Mouse (Mus musculus) hindbrain, embryonic 13.5 days (tissue): Measurements from ENCODE around the gene Larp6. TPM values are rescaled to one million over a fixed set of nuclear protein-coding genes. Genes with fewer than 3 reads are reported as not detected.

Source experiments
- ATAC-seq: fragments of 200-750 bp; cut with Nextera tagmentation; 2 replicates; pipeline ENCODE4 v1.8.0; 2017; ENCODE audit warnings: moderate TSS enrichment; ENCODE audit not compliant: low FRiP score
- H3K27ac ChIP-seq: fragments of 300-500 bp; sonication (generic); 2 replicates; pipeline ENCODE4 v1.5.1; 2015; ENCODE audit warnings: inconsistent platforms, mild to moderate bottlenecking, moderate library complexity
- H3K27me3 ChIP-seq: fragments of 300-500 bp; sonication (generic); 2 replicates; pipeline ENCODE4 v1.6.1; 2015; ENCODE audit warnings: mild to moderate bottlenecking, inconsistent platforms
- H3K36me3 ChIP-seq: fragments of 300-500 bp; sonication (generic); 2 replicates; pipeline ENCODE4 v1.6.1; 2015; ENCODE audit warnings: mild to moderate bottlenecking, inconsistent platforms
- H3K4me1 ChIP-seq: fragments of 300-500 bp; sonication (generic); replicated peaks from 2 replicates; pipeline ENCODE4 v1.6.1; 2015; ENCODE audit warnings: inconsistent platforms
- H3K4me2 ChIP-seq: fragments of 300-500 bp; sonication (generic); 2 replicates; pipeline ENCODE4 v1.6.1; 2015; ENCODE audit warnings: inconsistent platforms, mild to moderate bottlenecking, moderate library complexity
- H3K4me3 ChIP-seq: fragments of 300-500 bp; sonication (generic); 2 replicates; pipeline ENCODE4 v1.5.1; 2015; ENCODE audit warnings: mild to moderate bottlenecking, inconsistent platforms
- H3K9ac ChIP-seq: fragments of 300-500 bp; sonication (generic); 2 replicates; pipeline ENCODE4 v1.6.1; 2015; ENCODE audit warnings: mild to moderate bottlenecking, inconsistent platforms
- H3K9me3 ChIP-seq: fragments of 300-500 bp; sonication (generic); 2 replicates; pipeline ENCODE4 v1.6.1; 2016; ENCODE audit warnings: inconsistent platforms
- WGBS: fragments of 180-500 bp; shearing (Covaris S2); methylation state at CpG from one replicate; pipeline ENCODE4 v1.1.7; 2015; 5-methylcytosine and 5-hydroxymethylcytosine counted together
- polyA plus RNA-seq: library from polyadenylated mRNA; unstranded; fragments of >200 nt; fragmentation: Nextera tagmentation; extraction: Ambion mirVana; gene quantifications from 2 replicates; pipeline ENCODE4 v1.2.1, GENCODE M21; 2015

Gene Larp6
- 10.3 and 11.2 TPM in 2 replicates for polyA plus RNA-seq

- H3K4me3 ChIP-seq, result peak within 1 kb of the TSS; percentile 63
- WGBS, result under 1% methylated on average over 54 of the region's 66 CpGs
- ATAC-seq, result peak; percentile 68
- no peaks in the 10 kb centered on the region for H3K36me3 ChIP-seq
- peaks cover 29% of the 10 kb centered on the region for H3K4me1 ChIP-seq
- peak within 1 kb of the TSS; percentile 85 for H3K4me2 ChIP-seq
- peaks cover 12% of the 10 kb centered on the region; the same call in 1 of the 2 replicates for H3K27me3 ChIP-seq
- H3K9me3 ChIP-seq, result no peaks in the 10 kb centered on the region
- H3K9ac ChIP-seq, result peak within 1 kb of the TSS; percentile 85
- peak within 1 kb of the TSS; percentile 20; the same call in 1 of the 2 replicates for H3K27ac ChIP-seq
These were observed at the start of gene Larp6 for GRCm38 (mm10) chr9:60712771-60713541. TSS of gene Larp6 (plus strand) at chr9:60712989.

DNA sequence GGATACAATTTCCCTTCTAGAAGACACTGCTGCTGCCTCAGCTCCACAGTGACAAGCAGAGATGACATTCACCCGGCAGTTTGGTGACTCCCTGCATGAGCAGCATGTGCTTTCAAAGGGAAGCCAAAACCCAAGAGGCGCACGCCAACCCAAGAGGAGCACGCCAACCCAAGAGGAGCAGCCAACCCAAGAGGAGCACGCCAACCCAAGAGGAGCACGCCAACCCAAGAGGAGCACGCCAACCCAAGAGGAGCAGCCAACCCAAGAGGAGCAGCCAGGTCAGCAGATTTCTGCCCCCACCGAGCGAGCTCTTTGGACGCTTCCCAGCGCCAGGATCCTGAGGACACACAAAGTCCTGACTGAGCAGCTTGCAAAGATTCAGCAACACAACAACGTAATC, 48.4 kb upstream of the Larp6 start:
- 99% methylated on average over 12 of the region's 12 CpGs for WGBS
- no peak overlapping the region for H3K9ac ChIP-seq
- H3K9me3 ChIP-seq, result no peaks in the 10 kb centered on the region
- H3K4me3 ChIP-seq, result no peak overlapping the region
- peaks cover 4% of the 10 kb centered on the region for H3K4me1 ChIP-seq
- H3K4me2 ChIP-seq, result no peak overlapping the region
- H3K27me3 ChIP-seq, result no peaks in the 10 kb centered on the region
- ATAC-seq, result no peak
- peaks cover 69% of the 10 kb centered on the region for H3K36me3 ChIP-seq
- no peak overlapping the region for H3K27ac ChIP-seq

DNA sequence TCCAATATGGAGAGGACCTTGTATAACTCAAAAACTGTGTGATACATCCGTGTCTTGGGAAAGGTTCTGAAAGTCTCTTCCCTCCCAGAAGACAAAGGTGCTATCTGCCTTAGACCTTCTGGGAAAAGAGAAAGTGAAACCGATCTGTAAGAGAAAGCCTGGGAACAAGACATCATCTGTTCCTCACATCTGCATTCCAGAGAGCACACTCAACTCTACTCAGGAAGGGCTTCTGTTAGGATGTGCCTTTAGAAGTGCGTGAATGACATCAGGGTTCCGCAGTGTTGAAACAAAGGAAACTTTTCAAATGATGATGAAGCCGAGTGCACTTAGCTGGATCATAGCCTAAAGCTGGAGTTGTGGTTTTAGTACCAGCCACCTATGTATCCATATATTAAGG, 47.9 kb upstream of the Larp6 start:
- Histone ChIP-seq H3K4me1 (peaks cover 4% of the 10 kb centered on the region), H3K4me2 (no peak overlapping the region), H3K9me3 (no peaks in the 10 kb centered on the region), H3K4me3 (no peak overlapping the region), H3K36me3 (peaks cover 74% of the 10 kb centered on the region), H3K27me3 (no peaks in the 10 kb centered on the region), H3K27ac (no peak overlapping the region), H3K9ac (no peak overlapping the region)
- WGBS, result 95% methylated on average over 5 of the region's 5 CpGs
- ATAC-seq, result no peak

- ATAC-seq, result no peak
These were observed 47.3 kb upstream of the Larp6 start for GRCm38 (mm10) chr9:60665535-60665934.

GRCm38 (mm10) chr9:60668886-60669285, 43.9 kb upstream of the Larp6 start:
- 76% methylated on average over 6 of the region's 6 CpGs for WGBS
- Histone ChIP-seq H3K27me3 (no peaks in the 10 kb centered on the region), H3K4me1 (no peaks in the 10 kb centered on the region), H3K9me3 (no peaks in the 10 kb centered on the region), H3K9ac (no peak overlapping the region), H3K4me3 (no peak overlapping the region), H3K27ac (no peak overlapping the region), H3K4me2 (no peak overlapping the region), H3K36me3 (peaks cover 86% of the 10 kb centered on the region)
- ATAC-seq, result no peak

More at GRCm38 (mm10) chr9:60665535-60665934, 47.3 kb upstream of the Larp6 start:
- WGBS, result 97% methylated on average over 3 of the region's 3 CpGs
- no peaks in the 10 kb centered on the region for H3K9me3 ChIP-seq
- no peak overlapping the region for H3K4me2 ChIP-seq
- no peak overlapping the region for H3K27ac ChIP-seq
- no peaks in the 10 kb centered on the region for H3K27me3 ChIP-seq
- H3K36me3 ChIP-seq, result peaks cover 79% of the 10 kb centered on the region
- H3K4me3 ChIP-seq, result no peak overlapping the region
- peaks cover 4% of the 10 kb centered on the region for H3K4me1 ChIP-seq
- H3K9ac ChIP-seq, result no peak overlapping the region

DNA sequence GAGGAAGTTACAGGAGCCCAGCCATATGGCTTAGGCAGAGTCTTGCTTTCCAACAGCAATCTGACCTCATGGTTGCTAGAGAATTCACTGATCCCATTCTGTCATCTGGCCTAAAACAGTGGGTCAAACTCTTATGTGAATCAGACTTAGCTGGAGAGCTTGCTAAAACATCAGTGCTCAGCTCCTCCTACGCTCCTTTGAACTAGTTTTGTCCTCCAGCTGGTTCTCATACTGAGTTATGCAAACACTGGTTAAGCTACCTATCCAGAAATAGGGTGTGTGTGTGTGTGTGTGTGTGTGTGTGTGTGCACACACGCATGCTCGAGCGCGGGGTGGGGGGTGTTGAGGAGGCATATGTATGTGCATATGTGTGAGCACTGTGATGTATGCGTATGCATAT, 40.2 kb upstream of the Larp6 start:
- Histone ChIP-seq H3K27me3 (no peaks in the 10 kb centered on the region), H3K4me3 (no peak overlapping the region), H3K4me2 (no peak overlapping the region), H3K36me3 (peaks cover 83% of the 10 kb centered on the region), H3K4me1 (no peaks in the 10 kb centered on the region; the same call in 1 of the 2 replicates), H3K9ac (no peak overlapping the region), H3K9me3 (no peaks in the 10 kb centered on the region), H3K27ac (no peak overlapping the region)
- ATAC-seq, result no peak
- 93% methylated on average over 6 of the region's 6 CpGs for WGBS

GRCm38 (mm10) chr9:60674780-60675179, 38.0 kb upstream of the Larp6 start:
- H3K36me3 ChIP-seq, result peaks cover 83% of the 10 kb centered on the region
- no peaks in the 10 kb centered on the region for H3K27me3 ChIP-seq
- ATAC-seq, result no peak
- no peak overlapping the region for H3K27ac ChIP-seq
- H3K9ac ChIP-seq, result no peak overlapping the region
- no peaks in the 10 kb centered on the region for H3K9me3 ChIP-seq
- H3K4me3 ChIP-seq, result no peak overlapping the region
- no peak overlapping the region for H3K4me2 ChIP-seq
- no peaks in the 10 kb centered on the region; the same call in 1 of the 2 replicates for H3K4me1 ChIP-seq

DNA sequence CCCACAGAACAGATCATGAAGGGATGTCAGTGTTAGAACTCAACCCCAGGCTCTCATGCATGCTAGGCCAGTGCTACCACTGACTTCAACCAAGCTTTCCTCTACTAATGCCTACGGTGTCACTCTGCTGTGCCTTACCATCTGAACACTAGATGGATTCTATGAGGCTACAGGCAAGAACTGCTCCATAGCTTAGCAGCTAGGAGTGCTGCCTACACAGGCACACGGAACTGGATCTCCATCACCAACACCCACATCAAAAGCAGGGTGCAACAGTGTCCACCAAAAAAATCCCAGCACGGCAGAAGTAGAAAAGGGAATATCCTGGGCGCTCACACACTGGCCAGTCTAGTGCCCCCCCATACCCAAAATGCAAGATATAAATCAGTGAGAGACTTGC, 36.4 kb upstream of the Larp6 start:
- no peak overlapping the region for H3K27ac ChIP-seq
- 95% methylated on average over 4 of the region's 4 CpGs for WGBS
- ATAC-seq, result no peak
- no peak overlapping the region for H3K4me3 ChIP-seq
- H3K4me1 ChIP-seq, result no peaks in the 10 kb centered on the region; the same call in 1 of the 2 replicates
- H3K4me2 ChIP-seq, result no peak overlapping the region
- H3K27me3 ChIP-seq, result no peaks in the 10 kb centered on the region
- peaks cover 81% of the 10 kb centered on the region for H3K36me3 ChIP-seq
- no peak overlapping the region for H3K9ac ChIP-seq
- H3K9me3 ChIP-seq, result no peaks in the 10 kb centered on the region

DNA sequence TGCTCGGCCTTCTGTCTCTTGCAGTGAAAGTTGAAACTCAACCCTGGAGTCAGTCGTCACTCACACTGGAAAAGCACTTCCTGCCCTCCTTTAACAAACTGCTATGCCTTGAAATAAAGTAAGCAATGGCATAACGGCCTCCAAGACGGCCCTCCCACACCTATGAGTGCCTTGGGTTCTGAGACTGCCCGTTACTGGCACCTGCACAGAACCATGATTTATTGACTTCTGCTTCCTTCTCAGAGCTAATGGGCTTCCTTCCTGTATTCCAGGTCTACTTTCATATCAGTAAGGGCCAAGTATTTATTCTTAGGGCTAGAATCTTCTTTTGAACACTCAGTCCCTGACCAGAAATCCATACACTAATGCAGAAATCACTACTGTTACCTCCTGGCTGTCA, 33.9 kb upstream of the Larp6 start:
- Histone ChIP-seq H3K27ac (no peak overlapping the region), H3K4me2 (no peak overlapping the region), H3K4me1 (peaks cover 4% of the 10 kb centered on the region; the same call in 1 of the 2 replicates), H3K4me3 (no peak overlapping the region), H3K27me3 (no peaks in the 10 kb centered on the region), H3K36me3 (peaks cover 86% of the 10 kb centered on the region), H3K9ac (no peak overlapping the region), H3K9me3 (no peaks in the 10 kb centered on the region)
- 86% methylated on average over 5 of the region's 5 CpGs for WGBS
- ATAC-seq, result no peak

GRCm38 (mm10) chr9:60681005-60681404, 31.8 kb upstream of the Larp6 start:
- Histone ChIP-seq H3K4me2 (no peak overlapping the region), H3K9ac (no peak overlapping the region), H3K9me3 (no peaks in the 10 kb centered on the region), H3K4me3 (no peak overlapping the region), H3K36me3 (peaks cover 83% of the 10 kb centered on the region), H3K27me3 (no peaks in the 10 kb centered on the region), H3K27ac (no peak overlapping the region), H3K4me1 (peaks cover 17% of the 10 kb centered on the region)
- 82% methylated on average over 3 of the region's 3 CpGs for WGBS
- ATAC-seq, result no peak

GRCm38 (mm10) chr9:60682753-60683152, 30.0 kb upstream of the Larp6 start:
- H3K36me3 ChIP-seq, result peaks cover 66% of the 10 kb centered on the region
- H3K4me1 ChIP-seq, result peaks cover 22% of the 10 kb centered on the region
- H3K9ac ChIP-seq, result no peak overlapping the region
- H3K27me3 ChIP-seq, result no peaks in the 10 kb centered on the region
- WGBS, result 98% methylated on average over 4 of the region's 4 CpGs
- H3K9me3 ChIP-seq, result no peaks in the 10 kb centered on the region
- no peak overlapping the region for H3K4me3 ChIP-seq
- H3K27ac ChIP-seq, result no peak overlapping the region
- ATAC-seq, result no peak
- H3K4me2 ChIP-seq, result no peak overlapping the region

GRCm38 (mm10) chr9:60687415-60687814, 25.4 kb upstream of the Larp6 start:
- peak overlapping the region; percentile 78 for H3K9ac ChIP-seq
- H3K9me3 ChIP-seq, result no peaks in the 10 kb centered on the region
- H3K4me3 ChIP-seq, result peak overlapping the region; percentile 62
- WGBS, result 0% methylated on average over 7 of the region's 7 CpGs
- peak overlapping the region; percentile 63 for H3K4me2 ChIP-seq
- no peaks in the 10 kb centered on the region for H3K27me3 ChIP-seq
- ATAC-seq, result peak; percentile 76
- H3K4me1 ChIP-seq, result peaks cover 28% of the 10 kb centered on the region
- H3K36me3 ChIP-seq, result peaks cover 22% of the 10 kb centered on the region
- H3K27ac ChIP-seq, result peak overlapping the region; percentile 99

DNA sequence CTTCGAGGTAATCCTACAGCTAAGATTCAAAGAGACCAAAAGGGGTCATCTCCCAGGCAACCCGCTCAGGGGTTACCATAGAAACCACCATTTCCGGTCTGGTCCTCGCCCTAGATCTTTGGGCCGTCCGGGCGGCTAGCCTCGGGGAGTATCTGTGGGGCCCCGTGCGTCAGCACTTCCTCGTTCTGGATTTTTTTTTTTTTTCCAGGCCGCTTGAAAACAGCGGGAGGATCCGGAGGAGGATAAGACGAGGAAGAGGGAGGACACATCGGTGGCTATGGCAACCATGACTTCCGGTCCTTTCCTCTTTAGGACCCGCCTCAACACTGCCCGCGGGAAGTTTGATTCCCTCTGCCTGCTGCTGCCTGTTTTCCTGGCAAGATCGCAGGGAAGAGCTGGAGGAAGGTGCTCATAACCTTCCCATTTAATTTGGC, 24.9 kb upstream of the Larp6 start, which contains the start of gene Lrrc49:
TSS of gene Lrrc49 (minus strand) at position 268 of the 434 bp plus-strand sequence.
- Histone ChIP-seq H3K27me3 (no peaks in the 10 kb centered on the region), H3K9ac (peak within 1 kb of the TSS; percentile 78), H3K4me1 (peaks cover 26% of the 10 kb centered on the region), H3K4me3 (peak within 1 kb of the TSS; percentile 62), H3K36me3 (peaks cover 17% of the 10 kb centered on the region), H3K4me2 (peak within 1 kb of the TSS; percentile 63), H3K9me3 (no peaks in the 10 kb centered on the region), H3K27ac (peak within 1 kb of the TSS; percentile 99)
- ATAC-seq, result peak; percentile 96
- under 1% methylated on average over 21 of the region's 21 CpGs for WGBS
